Mouse (Mus musculus) adrenal gland, adult 8-10 months (tissue): Measurements from ENCODE around the gene Gzmk. TPM values are rescaled to one million over a fixed set of nuclear protein-coding genes. Genes with fewer than 3 reads are reported as not detected.

Experiments
- DNase-seq: peaks from one replicate; pipeline ENCODE4 v3.0.0; 2022
- total RNA-seq, 4 experiments: library from RNA; stranded (reverse); gene quantifications; 2 replicates each; pipeline ENCODE4 v1.2.4; 2022

Gzmk gene
- total RNA-seq, 4 experiments from 2014 or later = 0.40 TPM; not detected in 3

DNA sequence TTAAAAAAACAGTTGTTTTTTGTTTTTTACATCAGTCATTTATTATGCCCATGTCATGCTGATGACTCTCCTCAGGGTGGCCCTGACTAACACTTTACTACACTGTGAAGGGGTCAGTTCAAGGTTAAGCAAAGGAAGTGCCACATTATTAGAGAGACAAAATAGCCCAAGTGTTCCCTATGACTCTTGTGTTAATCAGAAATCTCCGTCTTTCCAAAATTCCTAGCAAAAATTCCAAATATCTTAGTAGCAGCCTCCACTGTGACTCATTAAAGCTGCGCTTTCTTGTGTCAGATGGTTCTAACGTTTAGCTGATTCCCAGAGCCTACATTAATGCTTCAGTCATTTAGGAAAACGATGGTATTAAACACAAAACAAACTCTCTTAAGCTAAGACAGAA is 23.5 kb downstream of the Gzmk start:
- no peak for DNase-seq

- no peak for DNase-seq
Measured at GRCm38 (mm10) chr13:113201631-113202030, 24.1 kb downstream of the Gzmk start.

- DNase-seq = no peak
Measured at GRCm38 (mm10) chr13:113200726-113201125, 25.0 kb downstream of the Gzmk start.

- no peak for DNase-seq
Measured at GRCm38 (mm10) chr13:113199331-113199730, 26.4 kb downstream of the Gzmk start.

DNA sequence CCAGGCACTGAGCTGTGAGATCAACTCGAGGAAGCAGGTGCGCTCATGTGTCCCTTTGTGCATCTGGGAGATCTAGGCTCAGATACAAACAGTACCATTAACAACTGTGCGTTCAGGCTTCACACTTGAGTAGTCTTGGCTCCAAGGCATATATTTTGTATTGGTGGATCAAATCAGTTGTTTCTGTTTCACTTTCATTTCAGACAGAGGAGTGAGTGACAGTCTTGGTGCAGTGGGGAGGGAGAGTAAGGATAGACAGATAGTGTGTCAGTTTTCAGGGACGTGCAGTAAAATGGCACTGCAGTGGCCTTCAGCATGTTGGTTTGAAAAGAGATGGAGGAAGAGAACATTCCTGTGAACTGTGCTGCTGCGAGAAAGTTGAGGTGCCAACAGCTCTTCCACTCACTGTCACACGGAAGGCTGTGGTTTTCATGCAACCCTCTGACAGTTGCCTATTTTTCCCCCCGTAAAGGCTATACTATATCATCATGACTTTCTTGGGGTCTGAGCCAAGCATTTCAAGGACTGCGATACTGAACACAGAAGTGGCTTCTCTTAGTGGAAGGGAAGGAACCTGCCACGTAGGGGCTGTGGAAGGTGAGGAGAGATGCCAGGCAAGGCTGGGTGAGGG is 27.7 kb downstream of the Gzmk start:
- DNase-seq = no peak

GRCm38 (mm10) chr13:113196808-113197674 is 28.7 kb downstream of the Gzmk start:
- DNase-seq = no peak

GRCm38 (mm10) chr13:113183720-113184119 is 42.0 kb downstream of the Gzmk start:
- DNase-seq = no peak

DNA sequence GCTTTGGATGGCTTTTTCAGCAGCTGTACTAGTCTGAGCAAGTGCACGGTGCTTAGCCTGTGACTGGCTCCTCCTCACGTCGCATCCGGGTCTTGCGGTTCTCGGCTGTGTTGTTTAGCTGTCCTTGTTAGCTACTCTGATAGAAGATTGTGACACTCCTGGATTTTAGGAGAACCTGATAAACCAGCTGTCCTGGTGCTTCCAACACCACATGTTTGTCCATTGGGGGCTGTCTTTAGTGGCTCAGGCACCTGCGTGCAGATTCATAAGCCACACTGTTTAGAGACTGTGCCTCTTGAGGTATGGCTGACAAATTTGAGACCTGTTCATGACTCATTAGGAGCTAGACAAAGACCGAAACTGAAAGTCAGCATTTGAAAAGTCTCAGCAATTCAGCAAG is 42.4 kb downstream of the Gzmk start:
- no peak for DNase-seq

DNA sequence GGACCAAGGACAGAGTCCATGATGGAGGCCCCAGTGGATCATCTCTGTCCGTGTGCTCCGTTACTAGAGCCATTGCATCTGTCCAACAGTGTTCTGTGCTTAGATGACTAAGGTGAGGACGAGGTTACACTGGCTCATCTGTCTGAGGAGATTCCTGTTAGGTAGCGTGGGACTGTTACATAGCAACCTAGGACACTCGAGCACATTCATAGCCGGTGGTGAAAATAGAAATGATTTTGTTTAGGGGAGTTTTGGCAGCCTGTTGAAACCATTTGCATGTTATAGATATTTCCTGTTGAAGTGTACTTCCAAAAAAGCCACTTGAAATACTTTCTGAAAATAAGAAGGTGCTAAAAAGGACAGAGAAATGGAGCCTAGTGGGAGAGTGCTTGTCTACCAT is 51.5 kb downstream of the Gzmk start:
- no peak for DNase-seq

DNA sequence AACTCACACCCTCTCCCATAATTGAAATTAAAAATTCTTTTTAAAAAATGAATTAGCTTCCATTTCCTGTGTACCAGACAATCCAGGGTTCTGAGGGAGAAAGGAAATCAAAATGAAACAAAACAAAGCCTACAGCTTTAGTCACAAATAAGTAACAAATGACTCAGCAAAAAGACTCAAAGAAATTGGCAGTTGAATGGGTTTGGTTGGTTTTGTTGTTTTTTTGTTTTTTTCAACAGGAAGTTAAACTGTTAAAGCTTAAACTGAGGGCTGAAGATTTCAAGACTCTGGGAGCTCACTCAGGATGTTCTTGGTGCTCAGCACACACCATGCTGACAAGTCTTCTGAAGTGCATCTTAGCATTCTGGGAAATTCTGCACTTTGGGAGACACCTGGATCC is 55.5 kb downstream of the Gzmk start:
- no peak for DNase-seq

GRCm38 (mm10) chr13:113168018-113168534 is 57.6 kb downstream of the Gzmk start:
- DNase-seq = no peak

- no peak for DNase-seq
Measured at GRCm38 (mm10) chr13:113164252-113165005, 61.3 kb downstream of the Gzmk start.

GRCm38 (mm10) chr13:113151556-113151955 is 74.2 kb downstream of the Gzmk start:
- no peak for DNase-seq

DNA sequence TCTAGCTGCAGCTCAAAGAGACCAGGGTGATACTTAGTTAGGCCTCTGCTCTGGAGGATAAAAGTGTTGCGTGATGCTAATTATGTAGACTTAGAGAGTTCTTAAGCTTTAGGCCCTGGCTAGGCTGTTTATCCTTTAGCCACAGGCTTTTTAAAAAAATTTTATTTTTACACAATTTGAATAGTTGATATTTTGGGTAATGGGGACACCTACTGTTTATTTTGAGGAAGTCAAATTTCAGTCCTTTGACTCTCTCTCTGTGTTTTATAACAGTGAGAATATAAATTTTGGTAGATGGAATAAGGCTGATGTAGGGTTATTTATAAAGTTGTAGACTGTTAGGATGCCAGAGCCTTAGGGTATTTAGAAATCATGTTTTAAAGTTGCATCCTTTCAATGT is 86.1 kb downstream of the Gzmk start:
- DNase-seq = no peak

DNA sequence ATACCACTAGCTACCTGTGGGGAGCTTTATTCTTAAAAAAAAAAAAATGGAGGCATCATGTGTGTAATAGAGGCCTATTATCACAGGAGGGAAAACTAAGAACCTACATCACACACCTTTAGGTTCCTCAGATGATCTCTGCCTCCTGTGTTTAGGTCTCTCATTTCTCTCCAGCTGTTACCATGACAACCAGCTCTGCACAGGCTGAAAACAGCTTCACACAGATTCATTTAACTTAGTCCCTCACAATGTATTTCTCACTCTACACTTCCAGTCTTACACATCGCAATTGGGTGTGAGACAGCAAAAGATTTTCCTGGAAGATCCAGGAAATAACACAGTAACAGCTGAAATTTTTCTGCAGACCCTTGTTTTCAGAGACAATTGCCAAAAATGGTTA is 95.7 kb downstream of the Gzmk start:
- DNase-seq = no peak

Other genes with a start within 250 kb of the Gzmk start
- under 1 TPM; 0.73 to 0.87 (median 0.77) TPM for gene Ccno, start 238.1 kb downstream of the Gzmk start, total RNA-seq
- gene Mcidas, start 232.1 kb downstream of the Gzmk start, total RNA-seq = under 1 TPM in 1 of 4 experiments, not detected in 3; 0.11 TPM
- gene Cdc20b, start 190.8 kb downstream of the Gzmk start, total RNA-seq = not detected
- gene Gpx8, start 179.5 kb downstream of the Gzmk start, total RNA-seq = 100 to 1,000 TPM in 2 of 4 experiments, 10 to 100 TPM in 2; 91.6 to 107 (median 101) TPM
- gene Gzma, start 124.9 kb downstream of the Gzmk start, total RNA-seq = 1 to 10 TPM in 1 of 4 experiments, under 1 TPM in 2, not detected in 1; 0.46 to 1.5 (median 0.77) TPM
- 10 to 100 TPM; 20.4 to 37.6 (median 29.9) TPM for gene Esm1, start 16.2 kb downstream of the Gzmk start, total RNA-seq
- 1 to 10 TPM in 1 of 4 experiments, under 1 TPM in 3; 0.77 to 1.6 (median 0.87) TPM for gene BC067074, start 67.3 kb upstream of the Gzmk start, total RNA-seq